Mouse (Mus musculus): ENCODE measurements at regions not wholly inside any gene's neighbourhood (a gene's known extent, or its start where the extent isn't known, plus 50 kb on each side); places are given as distances from the start of the nearest gene placed in this dataset.

DNA sequence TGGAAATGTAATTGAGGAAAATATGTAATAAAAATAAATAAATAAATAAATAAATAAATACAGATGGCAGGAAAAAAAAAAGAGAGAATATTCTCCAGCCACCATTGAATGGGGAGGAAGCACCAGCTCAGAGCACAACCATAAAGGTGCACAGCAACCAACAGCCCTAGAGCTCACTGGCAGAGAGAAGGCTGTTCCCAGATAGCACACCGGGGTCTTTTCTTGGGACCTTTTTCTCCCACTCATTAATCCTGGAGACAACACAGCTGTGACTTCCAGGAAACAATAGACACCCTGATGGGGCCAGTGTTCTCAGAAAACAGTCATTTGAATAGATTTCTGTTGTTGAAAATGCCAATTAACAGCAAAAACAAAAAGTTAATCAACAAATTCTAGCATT lies 263.1 kb downstream of the Actr3 start:
- no peak for TF ChIP-seq CTCF (IDR thresholded peaks at IDR 0.05; ENCODE audit: insufficient read depth, low read depth, low read length)
- TF ChIP-seq POLR2A (IDR thresholded peaks at IDR 0.05; ENCODE audit: insufficient read depth, low read depth, low read length): no peak

All from olfactory bulb, adult 2 months (tissue).